Mouse (Mus musculus): ENCODE measurements around the gene F2rl2. TPM values are rescaled to one million over a fixed set of nuclear protein-coding genes. Genes with fewer than 3 reads are reported as not detected.

F2rl2 gene
- polyA plus RNA-seq, 1 experiment, result not detected

- no peak overlapping the region for H3K4me3 ChIP-seq (ENCODE audit: insufficient read depth, low read depth, low read length)
- H3K27ac ChIP-seq (ENCODE audit: insufficient read depth, low read depth, low read length), result no peak overlapping the region
- no peak for TF ChIP-seq CTCF (IDR thresholded peaks at IDR 0.05; ENCODE audit: insufficient read depth, low read depth, low read length)
- no peak for TF ChIP-seq POLR2A (IDR thresholded peaks at IDR 0.05; ENCODE audit: insufficient read depth, low read depth, low read length)
- no peaks in the 10 kb centered on the region for H3K4me1 ChIP-seq (ENCODE audit: control insufficient read depth, insufficient read depth, low read length)
- WGBS, result 91% methylated on average over 7 of the region's 7 CpGs
These were observed 50.4 kb downstream of the F2rl2 start for GRCm38 (mm10) chr13:95747101-95747500.

DNA sequence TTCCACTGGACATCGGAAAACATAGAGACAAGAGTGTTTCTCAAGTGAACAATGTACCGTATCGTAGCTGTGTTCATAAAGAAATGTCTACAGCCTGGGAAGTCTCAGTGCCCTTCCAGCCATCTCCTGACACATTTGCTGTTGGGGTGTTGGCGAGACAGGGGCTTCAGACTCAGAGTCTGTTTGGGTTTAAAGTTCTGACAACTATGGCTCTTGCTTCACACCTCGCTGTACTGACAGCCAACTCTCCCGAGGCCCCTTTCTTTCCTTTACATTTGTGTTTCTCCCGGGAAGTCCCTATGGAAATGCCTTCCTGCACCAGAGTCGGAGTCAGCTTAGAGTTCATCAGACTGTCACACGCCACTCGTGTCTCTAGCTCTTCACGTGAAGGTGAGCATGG lies 50.9 kb downstream of the F2rl2 start:
- no peak overlapping the region for H3K4me3 ChIP-seq (ENCODE audit: insufficient read depth, low read depth, low read length)
- TF ChIP-seq CTCF (IDR thresholded peaks at IDR 0.05; ENCODE audit: insufficient read depth, low read depth, low read length) (no peak), POLR2A (IDR thresholded peaks at IDR 0.05; ENCODE audit: insufficient read depth, low read depth, low read length) (no peak)
- no peaks in the 10 kb centered on the region for H3K4me1 ChIP-seq (ENCODE audit: control insufficient read depth, insufficient read depth, low read length)
- 90% methylated on average over 11 of the region's 11 CpGs for WGBS
- H3K27ac ChIP-seq (ENCODE audit: insufficient read depth, low read depth, low read length), result no peak overlapping the region

Other genes starting within 250 kb of the F2rl2 start
- not detected in 2 replicates for gene S100z, start 218.1 kb upstream of the F2rl2 start, polyA plus RNA-seq (2012; ENCODE audit: insufficient read depth, insufficient read length, low replicate concordance, missing spikeins)
- gene F2rl1, start 171.6 kb upstream of the F2rl2 start, polyA plus RNA-seq (2012; ENCODE audit: insufficient read depth, insufficient read length, low replicate concordance, missing spikeins), result not detected in 2 replicates
- gene F2r, start 78.4 kb upstream of the F2rl2 start, polyA plus RNA-seq (2012; ENCODE audit: insufficient read depth, insufficient read length, low replicate concordance, missing spikeins), result not detected in 2 replicates
- not detected in 2 replicates for gene Iqgap2, start 195.1 kb downstream of the F2rl2 start, polyA plus RNA-seq (2012; ENCODE audit: insufficient read depth, insufficient read length, low replicate concordance, missing spikeins)

Data from olfactory bulb, adult 2 months (tissue).